Mouse (Mus musculus) ES-E14 (cell line): ENCODE measurements around the gene Tbc1d16.

Experiments
- CHD2 ChIP-seq: IDR thresholded peaks from 2 replicates; pipeline ENCODE4 v1.6.1; 2014; ENCODE audit warnings: mild to moderate bottlenecking, low read depth, low read length, inconsistent platforms
- HCFC1 ChIP-seq: IDR thresholded peaks from 2 replicates; pipeline ENCODE4 v1.6.1; 2012; ENCODE audit warnings: low read length, inconsistent platforms, borderline replicate concordance; ENCODE audit not compliant: insufficient read depth
- MAFK ChIP-seq: IDR thresholded peaks from 2 replicates; pipeline ENCODE4 v1.6.1; 2014; ENCODE audit warnings: mild to moderate bottlenecking, low read depth, low read length, inconsistent platforms; ENCODE audit not compliant: insufficient read depth
- ZC3H11A ChIP-seq: IDR thresholded peaks from 2 replicates; pipeline ENCODE4 v1.6.1; 2012; ENCODE audit warnings: low read depth, mild to moderate bottlenecking, inconsistent platforms, low read length, borderline replicate concordance

GRCm38 (mm10) chr11:119192605-119193004, 35.7 kb downstream of the Tbc1d16 start:
- TF ChIP-seq CHD2 (no peak), ZC3H11A (no peak), MAFK (no peak), HCFC1 (no peak)
